Comparison of ENCODE assay signal across 27 mouse cellular contexts in the genomic region with DNA sequence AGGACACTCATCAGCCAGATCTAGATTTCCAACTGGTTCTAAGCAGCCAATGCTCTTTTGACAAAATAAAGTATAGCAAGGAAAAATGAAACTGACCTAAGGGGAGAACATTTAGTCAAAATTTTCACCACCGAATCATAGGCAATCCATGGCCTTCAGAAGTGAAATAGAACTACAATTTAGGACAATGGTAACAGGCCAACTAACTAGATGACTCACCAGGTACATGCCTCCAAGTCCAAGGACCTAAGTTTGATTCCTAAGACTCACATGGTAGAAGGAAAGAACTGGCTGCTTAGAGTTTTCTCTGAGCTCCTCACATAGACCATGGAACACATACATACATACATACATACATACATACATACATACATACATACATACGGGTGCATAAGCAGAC.
"Had no signal": no experiment of that assay in that cellular context is flagged by ENCODE, and none has a peak within 500 bp of the region (broad histone marks: within the 10 kb centered on the region; RNA-seq: fewer than 3 reads in every experiment).

No protein-coding gene starts in this region.

- H3K27ac ChIP-seq: embryonic facial prominence, embryonic 10.5 days; embryonic facial prominence, embryonic 12.5 days; embryonic facial prominence, embryonic 13.5 days; embryonic facial prominence, embryonic 15.5 days; forebrain, embryonic 10.5 days; forebrain, embryonic 12.5 days; forebrain, embryonic 13.5 days; forebrain, embryonic 15.5 days; gastrocnemius, adult 2 months; heart, adult 2 months; heart, embryonic 10.5 days had no signal

- DNase-seq: cerebellum, postnatal 10 days; cerebellum, postnatal 14 days; cerebellum, postnatal 25 days; cerebellum, postnatal 36 days; embryo, embryonic 11 days; forebrain, postnatal 0 days; gastrocnemius, adult 2 months; gastrocnemius, postnatal 10 days; gastrocnemius, postnatal 14 days; gastrocnemius, postnatal 25 days; gastrocnemius, postnatal 36 days; heart, adult 11 months; heart, adult 18-20 months; heart, adult 2 months had no signal

- H3K4me3 ChIP-seq: embryonic facial prominence, embryonic 10.5 days; embryonic facial prominence, embryonic 12.5 days; embryonic facial prominence, embryonic 13.5 days; embryonic facial prominence, embryonic 15.5 days; erythroblast, embryonic 14.5 days; forebrain, embryonic 10.5 days; forebrain, embryonic 12.5 days; forebrain, embryonic 13.5 days; forebrain, embryonic 15.5 days; gastrocnemius, adult 2 months; heart, adult 2 months; heart, embryonic 10.5 days had no signal

- H3K9me3 ChIP-seq: embryonic facial prominence, embryonic 10.5 days; embryonic facial prominence, embryonic 15.5 days; forebrain, embryonic 10.5 days; forebrain, embryonic 12.5 days; forebrain, embryonic 13.5 days; forebrain, embryonic 15.5 days; heart, embryonic 10.5 days had no signal

- H3K4me2 ChIP-seq: embryonic facial prominence, embryonic 12.5 days; embryonic facial prominence, embryonic 13.5 days; embryonic facial prominence, embryonic 15.5 days; forebrain, embryonic 12.5 days; forebrain, embryonic 13.5 days; forebrain, embryonic 15.5 days; heart, embryonic 11.5 days had no signal

- H3K4me1 ChIP-seq: embryonic facial prominence, embryonic 10.5 days; embryonic facial prominence, embryonic 12.5 days; embryonic facial prominence, embryonic 13.5 days; embryonic facial prominence, embryonic 15.5 days; forebrain, embryonic 10.5 days; forebrain, embryonic 12.5 days; forebrain, embryonic 13.5 days; forebrain, embryonic 15.5 days; heart, embryonic 10.5 days had no signal

- ATAC-seq: forebrain, embryonic 13.5 days; forebrain, embryonic 14.5 days; forebrain, embryonic 15.5 days; forebrain, embryonic 16.5 days; forebrain, postnatal 0 days had no signal

- H3K27me3 ChIP-seq: embryonic facial prominence, embryonic 12.5 days; embryonic facial prominence, embryonic 13.5 days; embryonic facial prominence, embryonic 15.5 days; forebrain, embryonic 12.5 days; forebrain, embryonic 13.5 days; forebrain, embryonic 15.5 days had no signal

- H3K9ac ChIP-seq: embryonic facial prominence, embryonic 12.5 days; embryonic facial prominence, embryonic 13.5 days; embryonic facial prominence, embryonic 15.5 days; forebrain, embryonic 12.5 days; forebrain, embryonic 13.5 days; forebrain, embryonic 15.5 days; forebrain, postnatal 0 days had no signal

- H3K36me3 ChIP-seq: embryonic facial prominence, embryonic 10.5 days; embryonic facial prominence, embryonic 12.5 days; embryonic facial prominence, embryonic 13.5 days; embryonic facial prominence, embryonic 15.5 days; forebrain, embryonic 10.5 days; forebrain, embryonic 12.5 days; forebrain, embryonic 15.5 days; heart, embryonic 10.5 days had no signal
